Mouse (Mus musculus): ENCODE data around the gene Bcdin3d.

DNA sequence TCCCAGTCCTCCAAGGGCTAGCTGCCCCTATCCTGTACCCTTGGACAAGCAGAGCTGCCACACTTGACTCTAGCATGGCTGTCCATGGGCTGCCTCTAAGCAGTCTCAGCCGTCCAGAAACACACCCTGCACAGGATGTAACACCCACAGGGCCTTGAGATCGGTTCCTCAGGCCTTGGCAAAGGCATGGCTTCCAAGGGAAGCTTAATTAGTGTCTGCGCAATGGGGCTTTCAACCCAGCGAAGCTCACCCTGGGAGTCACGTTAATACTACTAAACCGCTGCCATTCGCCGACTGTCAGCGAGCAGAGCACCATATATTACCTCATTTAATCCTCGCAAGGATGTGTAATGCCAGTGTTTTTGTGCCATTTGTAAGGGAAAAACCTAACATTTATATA is 43.5 kb downstream of the Bcdin3d start:
- TF ChIP-seq CTCF (IDR thresholded peaks at IDR 0.05; ENCODE audit: borderline replicate concordance, extremely low read depth, insufficient read depth, insufficient read length) (no peak), POLR2A (IDR thresholded peaks at IDR 0.05; ENCODE audit: borderline replicate concordance, extremely low read depth, insufficient read depth, insufficient read length, poor library complexity, severe bottlenecking) (no peak)

Data from brain, embryonic 14.5 days (tissue).